Mouse (Mus musculus) lung, embryonic 15.5 days (tissue): ENCODE measurements around the gene Tmtc2. TPM values are rescaled to one million over a fixed set of nuclear protein-coding genes. Genes with fewer than 3 reads are reported as not detected.
"Not testable (repeated sequence)": the region's sequence is repeated elsewhere in the genome, so short reads cannot be mapped to it uniquely, and the experiment has no call there.

Experiments
- ATAC-seq: fragments of 200-750 bp; cut with Nextera tagmentation; 2 replicates; pipeline ENCODE4 v1.8.0; 2017; ENCODE audit warnings: moderate number of reproducible peaks, borderline replicate concordance; ENCODE audit not compliant: low FRiP score, low TSS enrichment; ENCODE audit errors: extremely low read depth
- H3K27ac ChIP-seq: fragments of 300-500 bp; sonication (generic); 2 replicates; pipeline ENCODE4 v1.5.1; 2015; ENCODE audit warnings: moderate library complexity, mild to moderate bottlenecking, inconsistent platforms
- H3K27me3 ChIP-seq: fragments of 300-500 bp; sonication (generic); 2 replicates; pipeline ENCODE4 v1.6.1; 2015; ENCODE audit warnings: inconsistent platforms
- H3K36me3 ChIP-seq: fragments of 300-500 bp; sonication (generic); 2 replicates; pipeline ENCODE4 v1.6.1; 2015; ENCODE audit warnings: inconsistent platforms
- H3K4me1 ChIP-seq: fragments of 300-500 bp; sonication (generic); 2 replicates; pipeline ENCODE4 v1.6.1; 2015; ENCODE audit warnings: inconsistent platforms
- H3K4me2 ChIP-seq: fragments of 300-500 bp; sonication (generic); 2 replicates; pipeline ENCODE4 v1.6.1; 2015; ENCODE audit warnings: inconsistent platforms, mild to moderate bottlenecking, moderate library complexity
- H3K4me3 ChIP-seq: fragments of 300-500 bp; sonication (generic); 2 replicates; pipeline ENCODE4 v1.5.1; 2015; ENCODE audit warnings: mild to moderate bottlenecking, inconsistent platforms
- H3K9ac ChIP-seq: fragments of 300-500 bp; sonication (generic); 2 replicates; pipeline ENCODE4 v1.6.1; 2015; ENCODE audit warnings: inconsistent platforms
- H3K9me3 ChIP-seq: fragments of 300-500 bp; sonication (generic); 2 replicates; pipeline ENCODE4 v1.6.1; 2016; ENCODE audit warnings: inconsistent platforms
- WGBS: fragments of 180-500 bp; shearing (Covaris S2); methylation state at CpG from one replicate; pipeline ENCODE4 v1.1.7; 2015; 5-methylcytosine and 5-hydroxymethylcytosine counted together
- polyA plus RNA-seq: library from polyadenylated mRNA; unstranded; fragments of >200 nt; fragmentation: Nextera tagmentation; extraction: Ambion mirVana; gene quantifications from 2 replicates; pipeline ENCODE4 v1.2.1, GENCODE M21; 2015

The Tmtc2 gene
- polyA plus RNA-seq, 1 experiment from 2014 or later = 9.7 TPM

DNA sequence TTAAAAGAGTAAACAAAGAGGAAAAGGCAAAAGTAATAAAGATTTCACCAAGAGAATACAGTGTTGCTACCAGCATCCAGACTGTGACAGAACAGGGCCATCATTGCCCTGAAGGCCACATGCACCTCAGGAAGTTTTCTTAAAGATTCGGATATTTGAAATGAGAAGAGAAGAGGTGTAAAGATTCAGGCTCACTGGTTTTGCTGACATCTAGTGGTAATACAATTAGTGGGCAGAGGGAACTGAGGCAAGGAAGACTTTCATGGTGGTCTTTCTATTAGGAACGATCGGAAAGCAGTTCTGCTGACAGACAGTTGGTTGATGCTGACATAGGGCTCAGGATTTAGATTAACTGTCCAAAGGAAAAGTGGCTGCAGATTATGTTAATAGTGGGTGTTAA, 314.2 kb downstream of the Tmtc2 start:
- no peaks in the 10 kb centered on the region for H3K9me3 ChIP-seq
- H3K36me3 ChIP-seq = no peaks in the 10 kb centered on the region
- no peak overlapping the region for H3K9ac ChIP-seq
- WGBS = 55% methylated on average over 3 of the region's 3 CpGs
- no peak overlapping the region for H3K27ac ChIP-seq
- ATAC-seq = no peak
- H3K4me3 ChIP-seq = no peak overlapping the region
- H3K4me1 ChIP-seq = no peaks in the 10 kb centered on the region
- no peaks in the 10 kb centered on the region for H3K27me3 ChIP-seq
- H3K4me2 ChIP-seq = no peak overlapping the region

- not testable (repeated sequence) for H3K27me3 ChIP-seq, H3K36me3 ChIP-seq, H3K9ac ChIP-seq, H3K4me2 ChIP-seq, H3K4me1 ChIP-seq, H3K27ac ChIP-seq, ATAC-seq, H3K4me3 ChIP-seq, H3K9me3 ChIP-seq
- 73% methylated on average over 22 of the region's 22 CpGs for WGBS
Observed at GRCm38 (mm10) chr10:105238291-105238690, 336.0 kb downstream of the Tmtc2 start.

DNA sequence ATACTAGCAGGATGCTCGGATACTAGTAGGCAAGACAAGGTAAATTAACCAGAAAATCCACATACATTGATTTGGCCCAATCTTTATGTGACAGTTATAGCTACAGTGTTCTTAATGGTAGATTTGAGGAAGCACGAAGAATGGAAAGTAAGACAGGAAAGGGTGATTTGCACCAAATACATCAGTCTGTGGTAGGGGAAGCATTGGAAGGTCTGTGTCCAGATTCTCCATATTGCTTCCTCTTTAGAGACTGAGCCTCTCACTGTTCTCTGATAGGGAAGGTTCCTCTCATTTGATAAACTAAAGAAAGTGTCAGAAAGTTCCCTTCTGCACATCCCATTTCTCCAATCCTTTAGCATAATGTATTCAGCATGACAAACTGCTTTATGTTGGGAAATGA, 341.4 kb downstream of the Tmtc2 start:
- Histone ChIP-seq H3K4me2 (no peak overlapping the region), H3K9ac (no peak overlapping the region), H3K36me3 (no peaks in the 10 kb centered on the region), H3K27ac (no peak overlapping the region), H3K4me1 (no peaks in the 10 kb centered on the region), H3K4me3 (no peak overlapping the region), H3K9me3 (no peaks in the 10 kb centered on the region), H3K27me3 (no peaks in the 10 kb centered on the region)
- ATAC-seq = no peak
- WGBS = 88% methylated on average over 2 of the region's 2 CpGs

DNA sequence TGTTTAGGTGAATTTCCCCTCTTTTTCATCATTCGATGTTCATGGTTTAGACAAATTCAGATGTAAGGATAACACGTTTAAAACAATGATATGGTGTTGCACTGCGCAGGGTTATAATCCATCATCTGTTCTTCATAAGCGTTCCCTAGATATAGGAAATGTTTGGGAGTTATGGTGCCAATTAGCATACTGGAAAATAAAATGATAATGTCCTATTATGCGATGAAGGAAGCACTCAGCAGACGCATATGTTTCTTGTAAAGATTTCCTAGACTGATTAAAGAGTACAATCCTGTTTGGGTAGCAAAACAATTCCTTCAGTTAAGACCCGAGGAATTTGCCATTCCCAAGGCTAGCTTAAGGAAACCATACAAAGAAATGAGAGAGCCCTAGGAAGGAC, 343.8 kb downstream of the Tmtc2 start:
- Histone ChIP-seq H3K36me3 (no peaks in the 10 kb centered on the region), H3K4me1 (no peaks in the 10 kb centered on the region), H3K4me2 (no peak overlapping the region), H3K27ac (no peak overlapping the region), H3K4me3 (no peak overlapping the region), H3K9ac (no peak overlapping the region), H3K27me3 (no peaks in the 10 kb centered on the region), H3K9me3 (no peaks in the 10 kb centered on the region)
- no peak for ATAC-seq
- WGBS = 79% methylated on average over 7 of the region's 7 CpGs

DNA sequence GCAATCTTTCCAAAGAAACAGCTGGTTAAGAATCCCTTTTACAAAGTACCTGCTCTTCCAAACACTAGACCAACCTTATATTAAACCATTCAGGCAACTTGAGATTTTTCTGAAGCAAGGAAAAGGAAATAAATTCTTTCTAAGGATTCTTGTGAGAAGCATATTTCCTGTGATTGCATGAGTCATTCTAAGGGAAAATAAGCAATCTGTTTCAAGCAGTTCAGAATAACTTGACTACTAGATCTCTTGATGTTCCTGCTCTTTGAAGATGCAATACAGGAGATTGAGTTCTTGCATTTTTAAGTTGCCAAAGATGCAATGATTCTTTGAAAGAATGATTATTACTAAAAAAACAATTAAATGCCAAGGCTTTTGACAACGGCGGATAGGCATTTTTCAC, 345.6 kb downstream of the Tmtc2 start:
- no peak overlapping the region for H3K9ac ChIP-seq
- no peak for ATAC-seq
- WGBS = 81% methylated on average over 2 of the region's 2 CpGs

GRCm38 (mm10) chr10:105227631-105228030, 346.6 kb downstream of the Tmtc2 start:
- no peak for ATAC-seq
- Histone ChIP-seq H3K4me3 (no peak overlapping the region), H3K4me2 (no peak overlapping the region), H3K27me3 (no peaks in the 10 kb centered on the region), H3K27ac (no peak overlapping the region), H3K4me1 (no peaks in the 10 kb centered on the region), H3K9ac (no peak overlapping the region), H3K36me3 (no peaks in the 10 kb centered on the region), H3K9me3 (no peaks in the 10 kb centered on the region)
- WGBS = 10% methylated on average over 5 of the region's 5 CpGs

More for the DNA sequence above, 345.6 kb downstream of the Tmtc2 start:
- Histone ChIP-seq H3K4me1 (no peaks in the 10 kb centered on the region), H3K4me3 (no peak overlapping the region), H3K27ac (no peak overlapping the region), H3K27me3 (no peaks in the 10 kb centered on the region), H3K36me3 (no peaks in the 10 kb centered on the region), H3K4me2 (no peak overlapping the region), H3K9me3 (no peaks in the 10 kb centered on the region)

GRCm38 (mm10) chr10:105225714-105226113, 348.5 kb downstream of the Tmtc2 start:
- H3K36me3 ChIP-seq = no peaks in the 10 kb centered on the region
- no peak overlapping the region for H3K27ac ChIP-seq
- ATAC-seq = no peak
- H3K9ac ChIP-seq = no peak overlapping the region
- no peak overlapping the region for H3K4me2 ChIP-seq
- H3K9me3 ChIP-seq = no peaks in the 10 kb centered on the region
- 59% methylated on average over 6 of the region's 6 CpGs for WGBS
- no peaks in the 10 kb centered on the region for H3K27me3 ChIP-seq
- H3K4me1 ChIP-seq = no peaks in the 10 kb centered on the region
- no peak overlapping the region for H3K4me3 ChIP-seq

DNA sequence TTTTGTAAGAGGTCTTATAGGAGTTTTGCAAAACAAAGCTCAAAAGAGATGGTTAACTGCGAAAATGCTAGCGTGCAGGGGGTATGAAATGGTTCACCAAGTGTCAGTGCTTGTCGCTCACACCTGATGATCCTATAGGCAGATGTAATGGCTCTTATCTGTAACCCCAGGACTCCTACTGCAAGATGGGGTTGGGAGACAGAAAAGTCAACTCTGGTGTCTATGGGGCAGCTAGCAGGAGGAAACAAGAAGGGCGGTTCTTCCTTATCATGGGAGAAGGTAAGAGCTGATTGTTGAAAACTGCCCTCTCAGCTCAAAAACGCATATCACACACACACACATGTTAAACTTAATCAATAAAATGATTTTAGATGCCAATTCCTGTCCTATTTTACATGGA, 351.3 kb downstream of the Tmtc2 start:
- Histone ChIP-seq H3K27ac (no peak overlapping the region), H3K4me1 (no peaks in the 10 kb centered on the region), H3K4me3 (no peak overlapping the region), H3K9ac (no peak overlapping the region), H3K4me2 (no peak overlapping the region), H3K27me3 (no peaks in the 10 kb centered on the region), H3K9me3 (no peaks in the 10 kb centered on the region), H3K36me3 (no peaks in the 10 kb centered on the region)
- WGBS = 75% methylated on average over 5 of the region's 5 CpGs
- no peak for ATAC-seq

- no peaks in the 10 kb centered on the region for H3K27me3 ChIP-seq
- H3K4me2 ChIP-seq = no peak overlapping the region
- H3K9ac ChIP-seq = no peak overlapping the region
- ATAC-seq = no peak
- H3K27ac ChIP-seq = no peak overlapping the region
- H3K4me1 ChIP-seq = no peaks in the 10 kb centered on the region
- no peaks in the 10 kb centered on the region for H3K36me3 ChIP-seq
- H3K4me3 ChIP-seq = no peak overlapping the region
- 75% methylated on average over 10 of the region's 10 CpGs for WGBS
- H3K9me3 ChIP-seq = no peaks in the 10 kb centered on the region
Observed at GRCm38 (mm10) chr10:105201491-105201890, 372.8 kb downstream of the Tmtc2 start.

GRCm38 (mm10) chr10:105200678-105201077, 373.6 kb downstream of the Tmtc2 start:
- Histone ChIP-seq H3K36me3 (no peaks in the 10 kb centered on the region), H3K9ac (no peak overlapping the region), H3K27me3 (no peaks in the 10 kb centered on the region), H3K27ac (no peak overlapping the region), H3K9me3 (no peaks in the 10 kb centered on the region), H3K4me2 (no peak overlapping the region), H3K4me1 (no peaks in the 10 kb centered on the region), H3K4me3 (no peak overlapping the region)
- ATAC-seq = no peak
- 72% methylated on average over 2 of the region's 2 CpGs for WGBS

GRCm38 (mm10) chr10:105200092-105200491, 374.2 kb downstream of the Tmtc2 start:
- WGBS = 56% methylated on average over 4 of the region's 4 CpGs
- no peak overlapping the region for H3K4me3 ChIP-seq
- ATAC-seq = no peak

DNA sequence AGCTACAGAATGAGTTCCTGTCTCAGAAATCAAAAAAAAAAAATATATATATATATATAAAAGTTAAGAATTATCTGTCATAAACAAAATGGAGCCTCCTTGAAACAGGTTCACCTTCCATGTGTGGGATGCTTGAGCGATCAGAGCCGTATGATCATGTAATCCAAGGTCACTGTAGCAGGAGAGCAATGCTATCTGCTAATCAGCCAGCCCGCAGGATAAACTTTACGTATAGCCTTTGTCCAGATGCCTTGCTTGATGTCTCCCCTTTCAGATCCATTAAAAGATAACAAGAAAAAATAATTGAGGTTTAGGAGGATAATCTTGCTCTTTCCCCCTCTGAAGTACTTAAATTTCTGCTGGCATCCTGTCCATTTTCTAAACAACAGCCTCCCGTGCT, 374.7 kb downstream of the Tmtc2 start:
- no peak for ATAC-seq
- no peaks in the 10 kb centered on the region for H3K9me3 ChIP-seq
- WGBS = 69% methylated on average over 5 of the region's 5 CpGs
- H3K27ac ChIP-seq = no peak overlapping the region
- H3K4me1 ChIP-seq = no peaks in the 10 kb centered on the region
- no peaks in the 10 kb centered on the region for H3K27me3 ChIP-seq
- H3K4me2 ChIP-seq = no peak overlapping the region
- H3K9ac ChIP-seq = no peak overlapping the region
- H3K36me3 ChIP-seq = no peaks in the 10 kb centered on the region
- no peak overlapping the region for H3K4me3 ChIP-seq

More at GRCm38 (mm10) chr10:105200092-105200491, 374.2 kb downstream of the Tmtc2 start:
- Histone ChIP-seq H3K4me2 (no peak overlapping the region), H3K36me3 (no peaks in the 10 kb centered on the region), H3K9me3 (no peaks in the 10 kb centered on the region), H3K9ac (no peak overlapping the region), H3K4me1 (no peaks in the 10 kb centered on the region), H3K27me3 (no peaks in the 10 kb centered on the region), H3K27ac (no peak overlapping the region)

GRCm38 (mm10) chr10:105195377-105195776, 378.9 kb downstream of the Tmtc2 start:
- no peaks in the 10 kb centered on the region for H3K36me3 ChIP-seq
- H3K4me3 ChIP-seq = no peak overlapping the region
- no peak for ATAC-seq
- H3K27ac ChIP-seq = no peak overlapping the region
- no peaks in the 10 kb centered on the region for H3K27me3 ChIP-seq
- no peaks in the 10 kb centered on the region for H3K9me3 ChIP-seq
- 91% methylated on average over 2 of the region's 2 CpGs for WGBS
- no peaks in the 10 kb centered on the region for H3K4me1 ChIP-seq
- H3K9ac ChIP-seq = no peak overlapping the region
- H3K4me2 ChIP-seq = no peak overlapping the region
